Mouse (Mus musculus) megakaryocyte progenitor cell, adult 5-6 weeks (primary cell): ENCODE measurements around the gene Itga6. TPM values are rescaled to one million over a fixed set of nuclear protein-coding genes. Genes with fewer than 3 reads are reported as not detected.

ENCODE experiments used
- ATAC-seq: replicated peaks from 2 replicates; pipeline ENCODE4 v1.8.0; 2016; ENCODE audit warnings: mild to moderate bottlenecking, moderate TSS enrichment, inconsistent platforms; ENCODE audit not compliant: poor library complexity
- total RNA-seq, 2 experiments: library from RNA; stranded (forward) in 1 of 2; stranded (reverse) in 1 of 2; fragments of 157-497, 149-512 nt in 1 of 2; fragments of 200-1000 nt in 1 of 2; gene quantifications; 2 replicates each; pipeline versions ENCODE4 v1.2.3 to v1.2.4; 2015 to 2017

Itga6 gene
- total RNA-seq, 2 experiments from 2014 or later = 34.7 to 41.8 TPM

DNA sequence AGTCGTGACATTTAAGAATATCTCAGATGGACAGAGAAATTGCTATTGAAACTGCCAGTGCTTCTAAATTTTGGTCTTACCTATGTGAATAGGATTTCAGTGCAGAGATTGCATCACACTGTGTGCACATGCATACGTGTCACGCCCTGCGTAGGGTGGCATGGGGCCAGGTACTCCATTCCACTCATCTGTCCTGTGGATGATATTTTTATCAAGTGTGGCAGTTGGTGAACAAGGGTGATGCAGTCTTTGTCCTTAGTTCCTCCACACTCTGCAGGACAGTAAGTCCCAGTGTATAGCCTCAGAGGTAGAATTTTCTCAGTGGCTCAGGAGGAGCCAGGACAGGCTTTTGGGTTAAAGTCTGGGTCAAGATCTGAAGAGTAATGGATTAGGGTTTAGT, 90.8 kb downstream of the Itga6 start:
- 0 out of 2 replicates have a peak, but pooled peaks have one; percentile 34 for ATAC-seq

DNA sequence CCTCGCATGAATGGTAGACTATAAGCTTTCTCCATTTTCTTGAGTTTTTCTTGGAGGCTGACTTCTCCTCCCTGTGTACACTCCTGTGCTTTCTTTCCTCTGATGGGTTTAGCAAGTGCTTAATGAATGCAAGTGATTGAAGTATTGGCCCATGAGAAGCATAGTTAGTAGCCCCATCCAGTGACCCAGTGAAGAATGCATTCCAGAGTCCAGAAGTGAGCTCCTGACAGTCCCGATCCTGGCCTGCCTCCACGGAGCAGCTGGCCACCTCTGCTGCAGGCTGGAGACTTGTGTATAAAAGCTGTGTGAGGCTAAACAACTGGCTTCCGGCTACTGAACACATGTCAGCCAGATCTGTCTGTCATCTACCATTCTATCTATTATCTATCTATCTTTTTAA, 91.8 kb downstream of the Itga6 start:
- no peak for ATAC-seq

DNA sequence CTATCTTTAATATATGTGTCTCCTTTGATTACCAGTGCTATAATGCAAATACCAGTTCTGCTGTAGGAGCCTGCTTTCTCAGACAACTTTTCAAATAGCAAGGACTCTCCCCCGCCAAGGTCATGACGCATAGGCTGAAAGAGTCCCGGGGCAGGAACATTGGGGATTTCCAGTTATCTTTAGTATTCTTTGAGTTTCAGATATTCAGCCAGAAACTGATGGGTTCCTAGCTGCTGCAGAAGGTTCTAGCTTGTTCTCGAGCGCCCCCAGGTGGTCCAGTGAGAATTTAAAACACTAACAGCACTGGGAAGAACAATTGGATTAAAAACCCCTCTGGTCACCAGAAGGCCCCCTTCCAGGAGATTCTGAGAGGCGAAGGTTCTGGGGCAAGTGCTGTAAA, 92.4 kb downstream of the Itga6 start:
- peak; percentile 68 for ATAC-seq

DNA sequence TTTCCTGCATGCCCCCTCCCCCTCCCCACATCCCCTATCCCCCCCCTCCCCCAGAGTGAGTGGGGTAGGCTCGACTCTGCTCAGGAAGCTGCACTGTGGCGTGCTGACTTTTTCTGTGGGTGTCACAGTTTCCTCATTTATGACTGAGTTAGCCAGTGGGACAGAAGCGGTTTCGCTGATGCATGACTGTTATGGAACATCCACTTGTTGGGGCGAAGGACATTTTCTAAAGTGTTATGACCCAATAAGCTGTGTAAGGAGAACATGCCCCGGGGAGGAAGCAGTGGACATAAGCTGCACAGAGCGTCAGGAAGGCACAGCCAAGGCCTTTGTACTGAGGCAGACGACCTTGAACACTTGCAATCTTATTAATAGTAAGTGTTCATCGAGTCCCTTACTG, 97.9 kb downstream of the Itga6 start:
- ATAC-seq = peak; percentile 87

DNA sequence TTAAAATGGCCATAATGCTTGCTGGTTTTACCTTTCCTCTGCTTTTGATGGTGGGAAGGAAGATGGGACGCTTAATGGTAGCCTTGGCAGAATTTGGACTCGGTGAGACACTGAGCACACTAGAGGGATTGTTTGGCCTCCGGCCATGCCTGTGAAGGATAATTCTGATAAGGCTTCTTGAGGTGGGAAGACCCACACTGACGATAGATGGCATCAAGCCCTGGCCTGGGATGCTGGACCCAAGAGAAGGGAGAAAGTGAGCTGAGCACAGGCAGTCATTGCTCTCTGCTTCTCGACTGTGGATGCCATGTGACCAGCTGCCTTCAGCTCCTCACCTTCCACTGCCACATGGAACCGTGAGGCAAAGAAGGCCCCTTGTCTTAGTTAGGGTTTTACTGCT, 99.5 kb downstream of the Itga6 start:
- ATAC-seq = no peak

DNA sequence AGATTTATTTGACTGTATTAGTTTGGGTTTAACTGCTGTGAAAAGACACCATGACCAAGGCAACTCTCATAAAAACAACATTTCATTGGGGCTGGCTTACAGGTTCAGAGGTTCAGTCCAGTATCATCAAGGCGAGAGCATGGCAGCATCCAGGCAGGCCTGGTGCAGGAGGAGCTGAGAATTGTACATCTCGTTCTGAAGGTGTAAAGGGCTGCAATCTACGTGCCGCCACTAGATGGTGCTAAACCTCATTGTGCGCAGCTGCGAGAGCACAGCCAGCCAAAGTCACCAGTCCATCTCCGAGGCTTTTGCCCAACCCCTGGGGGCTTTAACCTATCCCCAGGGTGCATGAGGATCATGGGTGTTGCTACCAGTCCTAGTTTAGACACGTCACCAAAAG, 106.7 kb downstream of the Itga6 start:
- ATAC-seq = peak; percentile 60; the same call in 1 of the 2 replicates

DNA sequence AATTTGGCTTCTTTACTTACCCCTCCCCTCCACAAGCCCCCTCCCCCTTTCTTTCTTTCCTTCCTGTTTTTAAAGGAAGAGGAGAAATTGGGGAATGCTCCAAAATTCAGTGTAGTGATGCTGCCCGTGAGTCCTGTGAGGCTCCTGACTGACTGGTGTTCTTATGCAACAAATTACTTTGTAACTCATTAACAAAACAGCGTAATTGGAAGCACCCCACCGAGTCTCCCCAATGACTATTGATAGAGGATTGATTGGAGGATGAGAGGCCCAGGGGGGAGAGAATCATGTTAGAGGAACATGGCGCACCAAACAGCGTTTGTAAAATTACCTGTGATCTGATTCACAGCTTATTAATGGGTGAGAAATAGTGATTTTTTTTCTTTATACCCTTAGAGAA, 109.7 kb downstream of the Itga6 start:
- no peak for ATAC-seq

DNA sequence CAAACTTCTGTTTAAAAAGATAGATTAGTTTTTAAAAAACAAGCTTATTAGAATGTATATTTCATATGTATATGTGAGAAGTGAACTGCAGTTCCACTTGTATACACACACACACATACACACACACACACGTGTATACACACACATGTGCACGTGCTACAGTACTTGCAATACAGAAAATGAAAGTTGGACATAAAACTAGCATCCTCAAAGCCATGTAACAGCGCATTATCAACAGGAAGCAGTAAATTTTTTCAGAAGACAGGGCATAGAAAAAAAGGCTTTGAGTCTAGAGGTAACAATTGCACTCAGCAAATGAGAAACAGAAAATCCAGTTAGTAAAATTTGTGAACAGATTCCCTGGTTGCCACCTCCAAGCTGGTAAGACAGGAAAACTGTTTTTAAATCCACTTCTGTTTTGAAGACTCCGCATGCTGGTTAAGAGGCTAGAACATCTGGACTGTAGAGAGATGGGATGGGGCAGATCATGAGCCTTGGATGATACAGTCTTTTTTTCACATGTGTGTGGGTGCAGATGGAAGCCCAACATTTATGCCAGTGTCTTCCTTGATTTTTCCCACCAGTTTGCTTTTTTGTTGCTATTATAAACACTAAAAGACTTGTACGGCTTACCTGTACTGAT, 118.2 kb downstream of the Itga6 start:
- peak; percentile 37; the same call in 1 of the 2 replicates for ATAC-seq

DNA sequence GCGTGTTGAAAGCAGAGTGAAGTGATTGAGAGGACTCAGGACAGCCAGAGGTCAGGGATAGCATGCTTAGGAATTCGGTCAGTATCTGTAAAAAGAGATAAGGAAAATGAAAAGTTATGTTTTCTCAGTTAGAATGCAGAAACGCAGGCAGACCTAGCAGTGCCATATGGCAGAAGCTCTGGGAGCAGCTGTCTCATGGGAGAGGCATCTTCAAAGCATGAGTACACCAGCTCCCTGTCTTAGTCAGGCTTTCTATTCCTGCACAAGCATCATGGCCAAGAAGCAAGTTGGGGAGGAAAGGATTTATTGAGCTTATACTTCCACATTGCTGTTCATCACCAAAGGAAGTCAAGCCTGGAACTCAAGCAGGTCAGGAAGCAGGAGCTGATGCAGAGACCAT, 119.6 kb downstream of the Itga6 start:
- no peak for ATAC-seq

DNA sequence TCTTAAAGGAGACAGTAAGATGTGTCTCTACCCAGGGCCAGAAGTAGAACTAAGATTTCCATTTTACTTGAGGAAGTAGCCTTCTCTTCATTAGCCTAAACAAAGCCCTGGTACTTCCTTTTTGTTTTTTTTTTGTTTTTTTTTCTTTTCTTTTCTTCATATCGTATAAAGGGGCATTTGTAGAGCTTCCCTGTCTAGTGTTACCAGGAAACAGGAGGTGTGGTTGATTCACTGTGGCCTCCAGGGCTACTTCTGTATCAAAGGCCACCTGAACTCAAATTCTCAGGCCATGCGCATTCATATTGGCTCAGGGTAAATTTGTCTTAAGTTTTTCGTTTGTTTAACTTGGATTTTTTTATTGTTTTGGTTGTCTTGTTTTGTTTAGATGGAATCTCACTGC, 120.5 kb downstream of the Itga6 start:
- no peak for ATAC-seq

DNA sequence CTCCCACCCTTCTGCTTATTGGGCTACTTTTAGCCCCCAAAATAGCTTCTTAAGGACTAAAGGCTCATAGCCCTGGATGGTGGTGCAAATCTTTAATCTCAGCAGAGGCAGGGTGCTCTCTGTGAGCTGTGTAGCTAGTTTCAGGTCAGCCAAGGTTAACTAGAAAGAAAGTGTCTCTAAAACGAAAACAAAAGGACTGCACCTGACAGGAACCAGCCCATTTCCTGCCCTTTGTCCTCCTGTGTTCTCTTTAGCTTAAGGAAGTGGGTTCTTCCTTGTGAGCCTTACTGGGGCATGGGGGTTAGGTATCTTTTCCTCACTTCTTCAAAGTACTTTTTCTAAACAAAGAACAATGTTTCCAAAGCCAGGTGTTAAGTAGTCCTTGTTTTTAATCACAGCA, 121.1 kb downstream of the Itga6 start:
- ATAC-seq = peak; percentile 65

DNA sequence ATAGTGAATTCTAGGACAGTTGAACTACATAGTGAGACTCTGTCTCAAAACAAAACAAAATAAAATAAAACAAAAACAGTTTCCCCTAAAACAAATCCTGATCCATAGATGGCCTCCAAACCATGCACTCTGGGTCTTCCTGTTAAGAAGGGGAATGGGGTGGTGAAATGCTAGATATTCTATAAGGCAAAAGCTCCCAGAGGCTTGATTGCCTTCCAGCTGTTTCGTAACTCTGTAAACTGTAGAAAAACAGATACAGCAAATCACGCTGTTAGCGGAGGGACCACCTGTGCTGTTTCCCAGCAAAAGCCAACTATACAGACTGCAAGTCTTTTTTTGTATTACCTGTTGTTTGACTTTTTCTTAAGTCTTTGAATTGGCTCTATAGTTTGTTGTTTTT, 121.6 kb downstream of the Itga6 start:
- peak; percentile 35; the same call in 1 of the 2 replicates for ATAC-seq

DNA sequence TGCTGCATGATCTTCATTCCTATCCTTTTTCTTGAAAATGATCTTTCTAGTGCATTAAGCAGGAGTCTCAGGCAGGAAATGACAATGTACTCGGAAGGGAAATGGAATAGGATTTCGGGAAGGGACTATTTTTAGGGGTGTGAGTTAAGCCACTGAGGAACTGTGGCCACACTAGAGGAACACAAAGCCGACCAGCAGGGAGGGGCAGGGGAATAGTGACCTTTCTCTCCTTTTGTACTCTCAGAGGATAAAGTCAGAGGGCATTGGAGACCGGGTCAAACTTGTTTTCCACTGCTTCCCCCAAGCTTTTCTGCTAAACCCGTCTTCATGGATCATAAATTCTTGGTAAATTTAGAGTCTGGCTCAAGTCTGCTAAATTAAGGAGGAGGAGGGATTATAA, 122.1 kb downstream of the Itga6 start:
- no peak for ATAC-seq

DNA sequence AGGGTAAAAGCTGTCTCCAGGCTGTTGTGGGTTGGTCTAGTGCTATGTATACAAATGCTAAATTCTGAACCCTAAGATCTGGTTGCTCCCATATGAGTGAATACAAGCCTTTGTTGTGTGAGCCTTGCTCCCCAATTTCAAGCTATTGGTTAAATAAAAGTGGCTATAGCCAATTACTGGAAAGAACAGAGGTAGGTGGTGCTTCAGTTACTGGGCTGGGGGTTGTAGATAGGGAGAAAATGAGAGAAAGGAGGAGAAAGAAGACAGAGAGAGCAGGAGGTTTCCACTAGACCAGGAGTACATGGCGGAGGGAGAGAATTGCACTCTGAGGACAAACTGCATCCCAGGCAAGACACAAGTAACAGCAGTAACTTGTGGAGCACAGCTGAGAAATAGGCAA, 122.8 kb downstream of the Itga6 start:
- ATAC-seq = no peak

DNA sequence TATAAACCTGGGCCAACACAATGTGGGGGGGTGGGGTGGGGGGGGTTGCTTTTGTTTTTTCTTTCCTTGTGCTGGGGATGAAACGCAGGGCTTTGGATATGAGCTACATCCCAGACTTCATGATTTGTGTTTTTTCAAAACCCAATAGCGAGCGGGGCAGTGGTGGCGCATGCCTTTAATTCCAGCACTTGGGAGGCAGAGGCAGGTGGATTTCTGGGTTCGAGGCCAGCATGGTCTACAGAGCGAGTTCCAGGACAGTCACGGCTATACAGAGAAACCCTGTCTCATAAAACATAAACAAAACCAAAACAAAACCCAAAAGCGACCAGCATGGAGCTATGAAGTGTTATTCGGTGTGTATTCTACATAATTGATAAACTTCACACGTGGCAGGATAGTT, 126.7 kb downstream of the Itga6 start:
- no peak for ATAC-seq

DNA sequence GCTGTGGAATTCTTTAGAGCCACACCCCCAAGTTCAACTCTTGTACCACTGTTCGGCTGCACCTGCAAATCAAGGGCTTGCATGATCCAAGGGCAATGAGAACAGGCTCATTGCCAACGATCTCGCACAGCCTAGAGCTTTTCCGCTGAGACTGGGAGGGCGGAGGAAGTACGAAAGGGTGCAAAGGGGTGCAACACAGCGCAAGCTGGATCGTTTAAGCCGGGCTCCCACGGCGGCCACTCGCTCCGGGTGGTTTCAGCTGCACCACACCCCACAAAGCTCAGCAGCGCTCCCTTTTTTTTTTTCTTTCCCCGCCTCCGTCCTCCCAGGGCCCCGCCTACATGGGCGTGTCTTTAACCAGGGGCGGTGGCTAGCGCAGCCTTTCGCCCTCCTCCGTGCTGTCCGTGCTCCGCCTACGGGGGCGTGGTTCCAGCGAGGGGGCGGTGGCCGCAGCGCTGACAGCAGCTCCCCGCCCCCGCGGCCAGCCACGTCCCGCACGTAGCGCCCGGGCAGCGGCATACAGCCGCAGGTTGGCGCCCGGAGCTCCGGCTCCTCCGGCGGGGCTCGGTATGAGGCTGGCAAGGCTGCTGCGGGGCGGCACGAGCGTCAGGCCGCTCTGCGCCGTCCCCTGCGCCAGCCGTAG, 127.5 kb downstream of the Itga6 start, which contains the start of gene Pdk1:
TSS of gene Pdk1 (plus strand) at position 424 of the 643 bp plus-strand sequence.
- peak; percentile 92 for ATAC-seq

DNA sequence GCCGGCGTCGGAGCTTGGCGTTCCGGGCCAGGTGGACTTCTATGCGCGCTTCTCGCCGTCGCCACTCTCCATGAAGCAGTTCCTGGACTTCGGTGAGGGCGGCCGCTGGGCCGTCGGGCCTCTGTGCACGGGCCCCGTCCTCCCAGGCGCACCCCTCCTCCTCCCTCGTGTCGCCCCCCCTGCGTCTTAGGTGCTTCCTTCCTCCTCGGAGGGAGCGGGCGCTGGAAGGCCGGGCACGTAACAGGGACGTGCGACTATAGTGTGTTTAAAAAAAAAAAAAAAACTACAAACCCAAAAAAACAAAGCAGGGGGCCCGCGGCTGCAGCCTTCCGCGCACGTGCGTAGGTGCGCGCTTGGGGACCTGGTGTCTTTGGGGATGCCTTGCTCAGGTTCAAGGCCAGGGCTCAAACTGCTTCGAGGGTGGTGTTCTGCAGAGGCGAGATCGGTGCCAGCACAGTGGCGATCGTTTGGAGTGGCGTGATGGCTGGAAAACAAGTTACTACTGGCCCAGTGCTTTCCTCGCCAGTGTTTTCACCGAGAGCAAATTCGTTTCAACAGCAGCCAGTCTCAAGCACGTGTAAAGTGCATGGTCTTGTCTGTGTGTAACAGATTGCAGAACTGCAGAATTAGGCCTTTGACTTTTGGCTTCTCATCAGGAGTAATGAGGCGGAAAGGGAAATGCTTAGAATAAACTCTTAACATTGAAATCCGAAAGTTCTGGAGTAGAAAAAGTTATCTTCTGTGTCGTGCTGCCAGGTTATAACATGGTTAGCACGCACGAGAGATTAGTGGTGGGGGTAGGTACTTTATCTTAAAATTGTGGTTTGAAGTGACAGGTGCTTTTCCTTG, 128.3 kb downstream of the Itga6 start:
- ATAC-seq = peak; percentile 37

DNA sequence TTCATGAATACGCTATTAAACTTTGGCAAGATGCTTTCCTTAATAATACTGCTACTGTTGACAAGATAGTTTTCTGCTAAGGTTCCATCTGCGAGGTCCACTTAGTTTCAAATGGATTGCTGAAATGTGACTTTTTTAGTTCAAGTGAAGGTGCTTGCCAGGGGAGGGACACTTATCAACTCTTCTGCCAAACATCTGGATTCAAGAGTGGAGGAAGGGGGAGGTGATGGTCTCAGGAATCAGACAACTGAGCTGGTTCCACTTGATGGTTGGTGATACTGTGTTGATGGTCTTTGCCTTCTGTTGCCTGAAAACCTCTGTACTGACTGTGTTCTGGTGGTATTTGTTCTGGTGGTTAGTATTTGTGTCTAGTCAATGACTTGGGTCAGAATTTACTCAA, 129.0 kb downstream of the Itga6 start:
- ATAC-seq = peak; percentile 21; the same call in 1 of the 2 replicates

DNA sequence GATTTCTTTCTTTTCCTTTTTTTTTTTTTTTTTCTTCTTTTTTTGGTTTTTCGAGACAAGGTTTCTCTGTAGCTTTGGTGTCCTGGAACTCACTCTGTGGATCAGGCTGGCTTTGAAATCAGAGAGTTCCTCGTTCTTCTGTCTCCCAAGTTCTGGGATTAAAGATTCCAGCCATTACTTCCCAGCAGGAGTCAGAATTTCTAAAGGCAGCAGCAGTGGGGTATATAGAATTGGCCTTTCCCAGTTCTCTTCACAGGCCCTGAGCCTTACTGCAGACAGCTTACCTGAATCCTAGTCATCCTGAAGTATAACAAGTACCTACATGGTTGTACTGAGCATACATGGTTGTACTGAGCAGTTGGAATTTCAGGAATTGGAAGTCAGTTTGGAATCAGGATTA, 129.4 kb downstream of the Itga6 start:
- ATAC-seq = no peak

DNA sequence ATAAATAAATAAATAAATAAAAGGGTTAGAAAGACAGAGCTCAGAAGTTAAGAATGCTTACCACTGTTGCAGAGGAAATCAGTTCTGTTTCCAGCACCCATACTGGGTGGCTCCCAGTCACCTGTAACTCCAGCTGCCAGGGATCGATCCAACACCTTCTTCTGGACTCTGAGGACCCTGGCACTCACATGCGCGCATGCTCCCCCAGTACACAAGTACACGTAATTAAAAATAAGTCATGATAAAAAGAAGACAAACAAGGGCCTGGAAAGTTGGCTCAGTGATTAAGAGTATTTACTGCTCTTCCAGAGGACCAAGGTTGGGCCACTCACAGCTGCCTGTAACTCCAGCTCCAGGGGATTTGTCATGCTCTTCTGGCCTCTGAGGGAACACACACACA, 132.4 kb downstream of the Itga6 start:
- ATAC-seq = no peak

DNA sequence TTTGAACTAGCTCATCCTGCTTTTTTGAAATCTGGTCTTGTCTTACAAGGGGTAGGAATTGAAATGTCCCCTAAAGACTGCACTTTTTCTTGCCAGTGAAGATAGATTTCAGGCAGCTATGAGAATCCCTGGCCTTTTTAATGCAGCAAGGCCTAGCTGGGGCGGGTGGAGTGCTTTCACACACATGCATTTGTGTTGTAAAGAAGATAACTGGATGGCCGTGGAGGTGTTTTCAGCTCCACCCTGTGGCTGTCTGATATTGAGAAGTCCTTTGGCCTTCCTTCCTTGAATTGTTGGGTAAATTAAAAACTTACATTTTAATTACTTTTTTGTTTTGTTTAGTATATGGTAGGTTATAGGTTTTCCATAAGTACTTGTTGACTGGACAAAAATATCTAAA, 133.0 kb downstream of the Itga6 start:
- ATAC-seq = peak; percentile 60

DNA sequence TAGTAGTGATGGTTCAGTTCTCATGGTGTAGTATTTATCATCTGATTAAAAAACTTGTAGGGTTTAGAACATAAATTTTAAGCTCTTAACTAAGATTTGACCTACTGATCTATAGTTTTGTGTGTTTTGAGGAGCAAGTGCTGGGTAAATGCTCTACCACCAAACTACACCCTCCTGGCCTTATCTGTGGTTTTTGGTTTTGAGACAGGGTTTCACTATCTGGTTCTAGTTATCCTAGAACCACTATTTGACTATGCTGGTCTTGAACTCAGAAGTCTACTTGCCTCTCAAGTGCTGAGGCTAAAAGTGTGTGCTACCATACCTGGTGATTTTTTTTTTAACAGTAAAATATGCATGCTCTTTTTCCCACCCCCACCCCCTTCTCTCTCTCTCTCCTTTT, 133.5 kb downstream of the Itga6 start:
- peak; percentile 21; the same call in 1 of the 2 replicates for ATAC-seq
